ENCODE assay signal across 8 mouse cellular contexts in the genomic region with DNA sequence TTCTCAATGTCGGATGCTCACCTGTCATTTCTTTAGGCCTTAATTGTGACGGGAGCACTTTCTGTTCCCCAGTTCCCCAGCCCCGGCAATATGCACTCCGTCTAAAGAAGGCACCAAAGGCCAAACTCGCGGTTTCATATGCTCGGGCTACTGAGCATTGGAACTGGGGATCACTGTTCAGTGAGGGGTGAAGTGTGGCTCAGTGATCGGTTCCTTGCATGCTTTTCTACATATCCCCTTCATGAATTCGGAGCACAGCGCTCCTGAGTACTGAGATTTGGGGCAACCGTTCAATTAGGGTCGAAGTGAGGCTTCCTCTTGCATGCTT. TPM values are rescaled to one million over a fixed set of nuclear protein-coding genes. Genes with fewer than 3 reads are reported as not detected.
DNase-seq lines count a peak whose midpoint lies in the region; ATAC-seq and TF ChIP-seq lines count a peak whose summit lies in the region.

No protein-coding gene starts in this region.

- TF ChIP-seq CTCF in embryonic fibroblast, embryonic 13.5 days (IDR thresholded peaks at IDR 0.05; ENCODE audit: borderline replicate concordance, insufficient read depth, low read length) = no peak
- TF ChIP-seq CTCF in olfactory bulb, adult 2 months (IDR thresholded peaks at IDR 0.05; ENCODE audit: insufficient read depth, low read depth, low read length) = no peak

- H3K9me3 ChIP-seq in lung, embryonic 15.5 days = no peaks in the 10 kb centered on the region
- no peaks in the 10 kb centered on the region for H3K9me3 ChIP-seq in limb, embryonic 12.5 days

- WGBS in lung, embryonic 15.5 days = 16% methylated on average over 12 of the region's 12 CpGs
- 18% methylated on average over 12 of the region's 12 CpGs for WGBS in limb, embryonic 12.5 days
- WGBS in olfactory bulb, adult 2 months = 9% methylated on average over 12 of the region's 12 CpGs

- peak; percentile 8; the same call in 1 of the 2 replicates for ATAC-seq in lung, embryonic 15.5 days (ENCODE audit: borderline replicate concordance, extremely low read depth, low FRiP score, low TSS enrichment)
- peak; percentile 52; the same call in 1 of the 2 replicates for ATAC-seq in limb, embryonic 12.5 days (ENCODE audit: insufficient number of reproducible peaks, insufficient read depth, low FRiP score, low TSS enrichment, low read depth)

- no peak for TF ChIP-seq POLR2A in embryonic fibroblast, embryonic 13.5 days (IDR thresholded peaks at IDR 0.05; ENCODE audit: low read depth, low read length)
- TF ChIP-seq POLR2A in olfactory bulb, adult 2 months (IDR thresholded peaks at IDR 0.05; ENCODE audit: insufficient read depth, low read depth, low read length) = no peak

- H3K4me3 ChIP-seq in lung, embryonic 15.5 days = peak overlapping the region; percentile 90
- H3K4me3 ChIP-seq in embryonic fibroblast, embryonic 13.5 days (ENCODE audit: insufficient read depth, low read length) = peak overlapping the region; percentile 59
- peak overlapping the region; percentile 92 for H3K4me3 ChIP-seq in limb, embryonic 12.5 days (replicated peaks)
- peak overlapping the region; percentile 95 for H3K4me3 ChIP-seq in olfactory bulb, adult 2 months (ENCODE audit: insufficient read depth, low read depth, low read length)

- no peak for DNase-seq in lung, postnatal 14 days
- no peak for DNase-seq in right cerebral cortex, postnatal 4 days
- no peak for DNase-seq in lung, postnatal 10 days
- no peak for DNase-seq in left cerebral cortex, postnatal 4 days

- H3K36me3 ChIP-seq in lung, embryonic 15.5 days = no peaks in the 10 kb centered on the region
- H3K36me3 ChIP-seq in limb, embryonic 12.5 days = no peaks in the 10 kb centered on the region

- H3K27me3 ChIP-seq in lung, embryonic 15.5 days = no peaks in the 10 kb centered on the region
- peaks cover 3% of the 10 kb centered on the region; the same call in 1 of the 2 replicates for H3K27me3 ChIP-seq in limb, embryonic 12.5 days

- intact Hi-C loops in left cerebral cortex, postnatal 4 days (cut with DNase I) = loop anchor here (5.0 kb wide), 1 partner anchor 49 kb away; no protein-coding TSS in a partner anchor

- peak overlapping the region; percentile 80; the same call in 1 of the 2 replicates for H3K27ac ChIP-seq in lung, embryonic 15.5 days
- no peak overlapping the region for H3K27ac ChIP-seq in embryonic fibroblast, embryonic 13.5 days (ENCODE audit: insufficient read depth, low read length)
- H3K27ac ChIP-seq in limb, embryonic 12.5 days = no peak overlapping the region
- peak overlapping the region; percentile 36 for H3K27ac ChIP-seq in olfactory bulb, adult 2 months (ENCODE audit: insufficient read depth, low read depth, low read length)

- H3K9ac ChIP-seq in lung, embryonic 15.5 days = peak overlapping the region; percentile 88
- peak overlapping the region; percentile 91; the same call in 1 of the 2 replicates for H3K9ac ChIP-seq in limb, embryonic 12.5 days (replicated peaks)

- H3K4me2 ChIP-seq in lung, embryonic 15.5 days = peak overlapping the region; percentile 84
- peak overlapping the region; percentile 80 for H3K4me2 ChIP-seq in limb, embryonic 12.5 days

- H3K4me1 ChIP-seq in lung, embryonic 15.5 days = peaks cover 9% of the 10 kb centered on the region
- 0 out of 2 replicates have a peak, but pooled peaks cover 2% of the 10 kb centered on the region for H3K4me1 ChIP-seq in embryonic fibroblast, embryonic 13.5 days (ENCODE audit: control insufficient read depth, insufficient read depth, low read length)
- H3K4me1 ChIP-seq in limb, embryonic 12.5 days (replicated peaks) = peaks cover 12% of the 10 kb centered on the region
- H3K4me1 ChIP-seq in olfactory bulb, adult 2 months (ENCODE audit: control insufficient read depth, insufficient read depth, low read length) = peaks cover 16% of the 10 kb centered on the region

RNA-seq across cellular contexts. Expression of a gene that starts 0.3 kb away (rescaled TPM):
- polyA plus RNA-seq in lung, embryonic 15.5 days (2015; fragmentation: Nextera tagmentation; extraction: Ambion mirVana) = 9.1 and 9.8 TPM in 2 replicates
- polyA plus RNA-seq in embryonic fibroblast, embryonic 13.5 days (2011; ENCODE audit: insufficient read length, low read depth, missing spikeins) = 2.1 and 2.5 TPM in 2 replicates
- polyA plus RNA-seq in limb, embryonic 12.5 days (2016; fragmentation: Nextera tagmentation; extraction: Ambion mirVana) = 6.0 and 6.8 TPM in 2 replicates
- not detected in 2 replicates for polyA plus RNA-seq in olfactory bulb, adult 2 months (2012; ENCODE audit: insufficient read depth, insufficient read length, low replicate concordance, missing spikeins)
- 10 to 100 TPM; 40.3 to 44.6 TPM for total RNA-seq in left cerebral cortex, postnatal 4 days (2021)

RNA-seq across cellular contexts. Expression of a gene that starts 5.1 kb away (rescaled TPM):
- polyA plus RNA-seq in lung, embryonic 15.5 days (2015; fragmentation: Nextera tagmentation; extraction: Ambion mirVana) = 1.6 and 1.9 TPM in 2 replicates
- polyA plus RNA-seq in embryonic fibroblast, embryonic 13.5 days (2011; ENCODE audit: insufficient read length, low read depth, missing spikeins) = 0.45 and 1.1 TPM in 2 replicates
- 0.40 and 0.70 TPM in 2 replicates for polyA plus RNA-seq in limb, embryonic 12.5 days (2016; fragmentation: Nextera tagmentation; extraction: Ambion mirVana)
- polyA plus RNA-seq in olfactory bulb, adult 2 months (2012; ENCODE audit: insufficient read depth, insufficient read length, low replicate concordance, missing spikeins) = not detected in 2 replicates
- total RNA-seq in left cerebral cortex, postnatal 4 days (2021) = 1 to 10 TPM; 2.9 to 3.0 TPM

Comparison
In these comparisons a context has a peak if more than half of its experiments do, and no peak if none do; other contexts are left out.
1. H3K27ac ChIP-seq: peak in lung, embryonic 15.5 days (single experiment) and olfactory bulb, adult 2 months (single experiment); none in embryonic fibroblast, embryonic 13.5 days (single experiment) and limb, embryonic 12.5 days (single experiment).
2. Peak in every context shown above with its lines, with median percentiles within 50 percentile points of each other: H3K4me3 ChIP-seq.